Mouse (Mus musculus): ENCODE measurements at regions not wholly inside any gene's neighbourhood (a gene's known extent, or its start where the extent isn't known, plus 50 kb on each side); places are given as distances from the start of the nearest gene placed in this dataset.

- H3K4me1 ChIP-seq (ENCODE audit: control insufficient read depth, insufficient read depth, low read length), result no peaks in the 10 kb centered on the region
- TF ChIP-seq CTCF (IDR thresholded peaks at IDR 0.05; ENCODE audit: low read depth, low read length) (no peak), POLR2A (IDR thresholded peaks at IDR 0.05; ENCODE audit: borderline replicate concordance, low read depth, low read length) (no peak)
- no peak overlapping the region for H3K27ac ChIP-seq (ENCODE audit: insufficient read depth, low read depth, low read length)
- no peak overlapping the region for H3K4me3 ChIP-seq (ENCODE audit: insufficient read depth, low read length)
Measured at GRCm38 (mm10) chr5:106392213-106392612, 65.8 kb downstream of the Barhl2 start.

DNA sequence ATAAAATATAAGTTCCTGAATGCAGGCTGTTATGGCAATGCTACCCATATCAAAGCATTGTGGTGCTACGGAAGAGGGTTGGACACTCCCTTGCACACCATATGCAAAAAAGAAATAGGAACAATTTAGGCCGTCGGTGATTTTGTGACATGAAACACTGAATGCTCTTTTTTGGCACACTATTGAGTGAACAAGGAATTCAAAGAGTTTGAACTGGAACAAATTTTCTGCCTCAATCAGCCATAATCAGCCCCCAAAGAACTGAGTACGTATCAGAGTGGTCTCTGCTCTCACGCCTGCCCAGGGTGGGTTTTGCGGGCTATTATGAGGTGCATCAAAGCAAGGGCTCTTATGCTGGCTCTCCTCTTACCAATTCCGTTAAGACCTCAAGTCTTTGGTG, 71.3 kb downstream of the Barhl2 start:
- Histone ChIP-seq H3K4me1 (ENCODE audit: control insufficient read depth, insufficient read depth, low read length) (no peaks in the 10 kb centered on the region), H3K27ac (ENCODE audit: insufficient read depth, low read depth, low read length) (no peak overlapping the region)
- TF ChIP-seq CTCF (IDR thresholded peaks at IDR 0.05; ENCODE audit: low read depth, low read length), result no peak
- TF ChIP-seq POLR2A (IDR thresholded peaks at IDR 0.05; ENCODE audit: borderline replicate concordance, low read depth, low read length), result no peak

DNA sequence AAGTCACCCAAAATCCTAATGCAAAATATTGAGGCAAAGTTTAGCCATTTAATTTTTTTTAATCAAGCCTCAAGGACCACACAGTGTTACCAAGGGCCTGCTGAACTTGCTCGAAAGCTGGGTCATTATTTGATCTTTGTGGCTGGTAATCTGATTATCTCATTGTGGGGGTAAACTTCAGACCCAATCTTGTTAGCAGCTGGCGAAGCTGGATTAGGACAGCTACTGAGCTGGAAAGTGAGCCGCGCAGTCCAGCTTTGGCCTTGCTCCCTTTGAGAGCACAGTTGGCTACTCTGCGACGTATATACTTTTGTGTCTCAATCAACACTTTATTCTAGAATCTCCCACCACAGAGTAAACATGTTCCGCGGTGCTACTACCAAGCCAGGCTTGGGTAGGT, 72.1 kb downstream of the Barhl2 start:
- Histone ChIP-seq H3K4me3 (ENCODE audit: insufficient read depth, low read length) (no peak overlapping the region), H3K4me1 (ENCODE audit: control insufficient read depth, insufficient read depth, low read length) (no peaks in the 10 kb centered on the region), H3K27ac (ENCODE audit: insufficient read depth, low read depth, low read length) (no peak overlapping the region)
- TF ChIP-seq CTCF (IDR thresholded peaks at IDR 0.05; ENCODE audit: low read depth, low read length) (no peak), POLR2A (IDR thresholded peaks at IDR 0.05; ENCODE audit: borderline replicate concordance, low read depth, low read length) (no peak)

More for the DNA sequence above, 71.3 kb downstream of the Barhl2 start:
- H3K4me3 ChIP-seq (ENCODE audit: insufficient read depth, low read length), result no peak overlapping the region

GRCm38 (mm10) chr5:106385219-106385618, 72.7 kb downstream of the Barhl2 start:
- Histone ChIP-seq H3K4me3 (ENCODE audit: insufficient read depth, low read length) (no peak overlapping the region), H3K4me1 (ENCODE audit: control insufficient read depth, insufficient read depth, low read length) (no peaks in the 10 kb centered on the region), H3K27ac (ENCODE audit: insufficient read depth, low read depth, low read length) (no peak overlapping the region)
- no peak for TF ChIP-seq POLR2A (IDR thresholded peaks at IDR 0.05; ENCODE audit: borderline replicate concordance, low read depth, low read length)
- no peak for TF ChIP-seq CTCF (IDR thresholded peaks at IDR 0.05; ENCODE audit: low read depth, low read length)

DNA sequence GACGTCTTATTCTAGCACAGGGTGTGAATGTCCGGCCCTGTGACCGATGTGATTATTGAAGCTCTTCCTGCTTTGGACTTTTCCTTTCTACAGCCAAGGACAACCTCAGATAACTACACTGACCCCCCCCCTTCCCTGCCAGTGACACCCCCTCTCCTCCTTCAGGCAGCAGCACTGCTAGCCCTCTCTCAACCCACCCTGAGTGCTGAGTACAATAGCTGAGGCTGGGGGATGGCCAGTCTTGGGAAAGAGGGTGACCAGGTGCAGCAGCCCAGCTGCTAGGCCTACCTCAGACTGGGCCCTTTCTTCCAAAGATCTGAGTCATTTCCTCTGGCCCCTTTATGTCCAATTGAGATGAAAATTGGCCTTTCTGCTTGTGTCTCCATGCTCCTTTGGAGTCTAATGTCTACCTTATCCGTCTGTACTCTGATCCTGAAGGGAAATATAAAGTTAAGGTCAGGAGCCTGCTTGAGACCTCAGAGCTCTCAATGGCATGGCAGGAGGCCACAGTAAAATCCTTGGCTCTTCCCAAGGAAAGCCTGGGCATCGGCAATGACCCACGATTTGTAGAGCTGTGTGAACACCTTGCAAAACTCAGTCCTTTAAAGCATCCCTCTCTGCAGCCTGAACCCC, 73.7 kb downstream of the Barhl2 start:
- Histone ChIP-seq H3K27ac (ENCODE audit: insufficient read depth, low read depth, low read length) (no peak overlapping the region), H3K4me1 (ENCODE audit: control insufficient read depth, insufficient read depth, low read length) (no peaks in the 10 kb centered on the region), H3K4me3 (ENCODE audit: insufficient read depth, low read length) (no peak overlapping the region)
- TF ChIP-seq CTCF (IDR thresholded peaks at IDR 0.05; ENCODE audit: low read depth, low read length) (no peak), POLR2A (IDR thresholded peaks at IDR 0.05; ENCODE audit: borderline replicate concordance, low read depth, low read length) (no peak)

GRCm38 (mm10) chr5:106381919-106382318, 76.0 kb downstream of the Barhl2 start:
- H3K4me1 ChIP-seq (ENCODE audit: control insufficient read depth, insufficient read depth, low read length), result no peaks in the 10 kb centered on the region
- no peak for TF ChIP-seq POLR2A (IDR thresholded peaks at IDR 0.05; ENCODE audit: borderline replicate concordance, low read depth, low read length)
- no peak for TF ChIP-seq CTCF (IDR thresholded peaks at IDR 0.05; ENCODE audit: low read depth, low read length)
- H3K27ac ChIP-seq (ENCODE audit: insufficient read depth, low read depth, low read length), result no peak overlapping the region
- no peak overlapping the region for H3K4me3 ChIP-seq (ENCODE audit: insufficient read depth, low read length)

- H3K4me3 ChIP-seq (ENCODE audit: insufficient read depth, low read length), result no peak overlapping the region
- TF ChIP-seq CTCF (IDR thresholded peaks at IDR 0.05; ENCODE audit: low read depth, low read length) (no peak), POLR2A (IDR thresholded peaks at IDR 0.05; ENCODE audit: borderline replicate concordance, low read depth, low read length) (no peak)
- no peaks in the 10 kb centered on the region for H3K4me1 ChIP-seq (ENCODE audit: control insufficient read depth, insufficient read depth, low read length)
- no peak overlapping the region for H3K27ac ChIP-seq (ENCODE audit: insufficient read depth, low read depth, low read length)
Measured at GRCm38 (mm10) chr5:106380631-106381285, 77.2 kb downstream of the Barhl2 start.

- Histone ChIP-seq H3K4me3 (ENCODE audit: insufficient read depth, low read length) (no peak overlapping the region), H3K27ac (ENCODE audit: insufficient read depth, low read depth, low read length) (no peak overlapping the region), H3K4me1 (ENCODE audit: control insufficient read depth, insufficient read depth, low read length) (no peaks in the 10 kb centered on the region)
- TF ChIP-seq POLR2A (IDR thresholded peaks at IDR 0.05; ENCODE audit: borderline replicate concordance, low read depth, low read length) (no peak), CTCF (IDR thresholded peaks at IDR 0.05; ENCODE audit: low read depth, low read length) (no peak)
Measured at GRCm38 (mm10) chr5:106376781-106377525, 81.0 kb downstream of the Barhl2 start.

GRCm38 (mm10) chr5:106367831-106368230, 90.1 kb downstream of the Barhl2 start:
- H3K4me3 ChIP-seq (ENCODE audit: insufficient read depth, low read length), result no peak overlapping the region
- no peaks in the 10 kb centered on the region for H3K4me1 ChIP-seq (ENCODE audit: control insufficient read depth, insufficient read depth, low read length)
- no peak overlapping the region for H3K27ac ChIP-seq (ENCODE audit: insufficient read depth, low read depth, low read length)
- TF ChIP-seq CTCF (IDR thresholded peaks at IDR 0.05; ENCODE audit: low read depth, low read length) (no peak), POLR2A (IDR thresholded peaks at IDR 0.05; ENCODE audit: borderline replicate concordance, low read depth, low read length) (no peak)

- Histone ChIP-seq H3K4me1 (ENCODE audit: control insufficient read depth, insufficient read depth, low read length) (no peaks in the 10 kb centered on the region), H3K4me3 (ENCODE audit: insufficient read depth, low read length) (no peak overlapping the region), H3K27ac (ENCODE audit: insufficient read depth, low read depth, low read length) (no peak overlapping the region)
- TF ChIP-seq CTCF (IDR thresholded peaks at IDR 0.05; ENCODE audit: low read depth, low read length) (no peak), POLR2A (IDR thresholded peaks at IDR 0.05; ENCODE audit: borderline replicate concordance, low read depth, low read length) (no peak)
Measured at GRCm38 (mm10) chr5:106367312-106367711, 90.7 kb downstream of the Barhl2 start.
